Mouse (Mus musculus): ENCODE results near the gene Hagh. TPM values are rescaled to one million over a fixed set of nuclear protein-coding genes. Genes with fewer than 3 reads are reported as not detected.
A peak's percentile ranks its signal among the peaks of the same experiment; 100 is the strongest.

Gene Hagh
- polyA plus RNA-seq, 1 experiment from 2014 or later = 26.4 TPM

- H3K27ac ChIP-seq (replicated peaks) = no peak overlapping the region
- 92% methylated on average over 5 of the region's 5 CpGs for WGBS
- no peak for DNase-seq (ENCODE audit: low spot score)
- H3K4me1 ChIP-seq = peaks cover 12% of the 10 kb centered on the region
- no peaks in the 10 kb centered on the region for H3K9me3 ChIP-seq
- H3K4me3 ChIP-seq = no peak overlapping the region
- peaks cover 100% of the 10 kb centered on the region for H3K36me3 ChIP-seq (replicated peaks)
- H3K27me3 ChIP-seq (replicated peaks; ENCODE audit: low read depth, poor library complexity, severe bottlenecking) = no peaks in the 10 kb centered on the region
Measured at GRCm38 (mm10) chr17:24902124-24902523, 62.2 kb downstream of the Hagh start.

DNA sequence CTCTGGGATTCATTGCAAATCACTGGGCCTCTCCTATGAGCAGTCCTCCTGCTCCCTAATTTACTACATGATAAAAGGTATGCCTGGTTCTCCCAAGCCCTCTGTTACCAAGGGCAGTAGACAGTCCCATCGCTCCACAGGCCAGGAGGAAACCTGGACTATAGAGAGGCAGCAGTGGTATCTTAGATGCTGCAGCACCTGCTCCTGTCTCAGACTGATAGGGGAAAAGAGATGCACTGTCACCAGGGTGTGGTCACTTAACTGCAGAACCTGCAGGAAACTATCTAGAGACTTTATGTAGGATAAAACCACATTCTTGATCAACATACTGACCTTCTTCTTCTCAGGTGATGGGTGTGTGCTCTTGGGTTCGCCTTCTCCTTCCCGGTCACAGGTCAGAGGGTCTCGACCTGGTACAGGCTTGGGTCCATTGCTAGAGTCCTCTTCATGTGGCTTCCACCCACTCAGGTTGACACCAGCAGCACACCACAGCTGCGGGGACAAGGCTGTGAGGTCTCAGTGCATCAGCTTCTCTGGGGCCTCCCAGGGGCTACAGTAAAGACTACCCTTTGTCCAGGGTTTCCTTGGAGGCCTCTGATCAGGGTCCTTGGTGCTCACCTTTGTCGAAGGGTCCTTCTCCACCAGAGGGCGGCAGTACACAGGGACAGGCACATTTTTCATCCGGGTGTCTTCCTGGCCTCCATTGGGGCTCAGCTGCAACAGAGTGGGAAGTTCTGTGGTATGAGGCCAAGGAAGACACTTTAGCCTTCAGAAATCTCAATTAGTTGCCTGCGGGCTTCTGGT is 62.9 kb downstream of the Hagh start:
- Histone ChIP-seq H3K4me1 (peaks cover 4% of the 10 kb centered on the region), H3K27ac (replicated peaks) (no peak overlapping the region), H3K4me3 (no peak overlapping the region), H3K36me3 (replicated peaks) (peaks cover 100% of the 10 kb centered on the region), H3K27me3 (replicated peaks; ENCODE audit: low read depth, poor library complexity, severe bottlenecking) (no peaks in the 10 kb centered on the region), H3K9me3 (no peaks in the 10 kb centered on the region)
- DNase-seq (ENCODE audit: low spot score) = peak; percentile 43
- WGBS = 71% methylated on average over 9 of the region's 9 CpGs

GRCm38 (mm10) chr17:24903767-24904166 is 63.8 kb downstream of the Hagh start:
- H3K36me3 ChIP-seq (replicated peaks) = peaks cover 100% of the 10 kb centered on the region
- H3K27me3 ChIP-seq (replicated peaks; ENCODE audit: low read depth, poor library complexity, severe bottlenecking) = no peaks in the 10 kb centered on the region
- no peak overlapping the region for H3K4me3 ChIP-seq
- 96% methylated on average over 9 of the region's 9 CpGs for WGBS
- H3K27ac ChIP-seq (replicated peaks) = no peak overlapping the region
- no peaks in the 10 kb centered on the region for H3K4me1 ChIP-seq
- no peaks in the 10 kb centered on the region for H3K9me3 ChIP-seq
- DNase-seq (ENCODE audit: low spot score) = no peak

DNA sequence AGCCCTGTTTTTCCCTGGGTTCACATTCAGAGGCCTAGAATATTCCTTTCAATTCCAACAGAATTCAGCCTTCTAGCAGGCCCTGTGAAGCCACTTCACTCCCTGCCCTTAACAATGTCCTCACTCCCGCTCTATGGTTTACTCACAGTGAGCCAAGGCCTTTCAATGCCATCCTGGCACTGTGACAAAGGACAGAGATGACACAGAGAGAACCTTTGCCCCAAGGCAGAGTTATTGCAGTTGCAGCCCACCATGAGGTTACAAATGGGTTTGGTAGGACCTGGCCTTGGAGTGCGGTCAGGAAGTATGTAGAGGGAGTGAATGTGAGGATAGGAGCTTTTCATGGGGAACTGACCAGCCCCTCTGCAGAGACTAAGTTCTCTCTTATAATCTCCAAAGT is 67.6 kb downstream of the Hagh start:
- Histone ChIP-seq H3K9me3 (no peaks in the 10 kb centered on the region), H3K36me3 (replicated peaks) (peaks cover 100% of the 10 kb centered on the region), H3K4me3 (no peak overlapping the region), H3K27ac (replicated peaks) (no peak overlapping the region), H3K27me3 (replicated peaks; ENCODE audit: low read depth, poor library complexity, severe bottlenecking) (no peaks in the 10 kb centered on the region), H3K4me1 (no peaks in the 10 kb centered on the region)
- DNase-seq (ENCODE audit: low spot score) = no peak
- 94% methylated on average over 2 of the region's 2 CpGs for WGBS

DNA sequence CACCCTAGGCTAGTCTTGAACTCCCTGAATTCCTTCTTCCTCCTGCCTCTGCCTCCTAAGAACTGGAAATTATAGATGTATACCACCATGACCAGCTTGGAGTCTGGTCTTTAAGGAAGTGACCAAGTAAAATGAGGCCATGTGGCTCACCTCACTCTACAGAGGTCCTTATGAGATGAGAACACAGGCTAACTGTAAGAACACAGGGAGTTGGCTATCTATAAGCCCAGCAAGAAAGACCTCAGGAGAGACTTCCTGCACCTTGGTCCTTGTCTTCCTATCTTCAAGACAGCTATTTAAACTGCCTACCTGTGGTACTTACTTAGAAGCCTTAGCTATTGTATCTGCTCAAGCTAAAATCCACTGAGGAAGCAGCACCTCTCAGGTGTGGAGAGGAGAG is 74.0 kb downstream of the Hagh start:
- no peak overlapping the region for H3K4me3 ChIP-seq
- H3K36me3 ChIP-seq (replicated peaks) = peaks cover 100% of the 10 kb centered on the region
- DNase-seq (ENCODE audit: low spot score) = no peak
- no peaks in the 10 kb centered on the region for H3K9me3 ChIP-seq
- H3K4me1 ChIP-seq = no peaks in the 10 kb centered on the region
- no peaks in the 10 kb centered on the region for H3K27me3 ChIP-seq (replicated peaks; ENCODE audit: low read depth, poor library complexity, severe bottlenecking)
- H3K27ac ChIP-seq (replicated peaks) = no peak overlapping the region

Other genes with a start within 250 kb of the Hagh start
- 70.2 and 70.4 TPM in 2 replicates for gene Tsc2, start 207.5 kb upstream of the Hagh start, polyA plus RNA-seq (2016; fragmentation: Nextera tagmentation; extraction: Ambion mirVana)
- 22.4 and 27.3 TPM in 2 replicates for gene Nthl1, start 207.5 kb upstream of the Hagh start, polyA plus RNA-seq (2016; fragmentation: Nextera tagmentation; extraction: Ambion mirVana)
- 31.7 and 37.3 TPM in 2 replicates for gene Slc9a3r2, start 189.8 kb upstream of the Hagh start, polyA plus RNA-seq (2016; fragmentation: Nextera tagmentation; extraction: Ambion mirVana)
- gene Npw, start 181.7 kb upstream of the Hagh start, polyA plus RNA-seq (2016; fragmentation: Nextera tagmentation; extraction: Ambion mirVana) = not detected in 2 replicates
- gene Zfp598, start 170.5 kb upstream of the Hagh start, polyA plus RNA-seq (2016; fragmentation: Nextera tagmentation; extraction: Ambion mirVana) = 29.0 and 30.4 TPM in 2 replicates
- gene Syngr3, start 150.2 kb upstream of the Hagh start, polyA plus RNA-seq (2016; fragmentation: Nextera tagmentation; extraction: Ambion mirVana) = 6.0 and 8.1 TPM in 2 replicates
- 48.9 and 52.3 TPM in 2 replicates for gene Gfer, start 144.0 kb upstream of the Hagh start, polyA plus RNA-seq (2016; fragmentation: Nextera tagmentation; extraction: Ambion mirVana)
- 0.72 and 1.9 TPM in 2 replicates for gene Noxo1, start 143.9 kb upstream of the Hagh start, polyA plus RNA-seq (2016; fragmentation: Nextera tagmentation; extraction: Ambion mirVana)
- gene Tbl3, start 132.5 kb upstream of the Hagh start, polyA plus RNA-seq (2016; fragmentation: Nextera tagmentation; extraction: Ambion mirVana) = 152 and 162 TPM in 2 replicates
- gene Rnf151, start 122.1 kb upstream of the Hagh start, polyA plus RNA-seq (2016; fragmentation: Nextera tagmentation; extraction: Ambion mirVana) = 0.13 and 0.29 TPM in 2 replicates
- 1,693 and 1,819 TPM in 2 replicates for gene Rps2, start 122.0 kb upstream of the Hagh start, polyA plus RNA-seq (2016; fragmentation: Nextera tagmentation; extraction: Ambion mirVana)
- 193 and 199 TPM in 2 replicates for gene Ndufb10, start 115.7 kb upstream of the Hagh start, polyA plus RNA-seq (2016; fragmentation: Nextera tagmentation; extraction: Ambion mirVana)
- not detected in 2 replicates for gene Rpl3l, start 112.3 kb upstream of the Hagh start, polyA plus RNA-seq (2016; fragmentation: Nextera tagmentation; extraction: Ambion mirVana)
- 21.6 and 24.6 TPM in 2 replicates for gene Msrb1, start 103.5 kb upstream of the Hagh start, polyA plus RNA-seq (2016; fragmentation: Nextera tagmentation; extraction: Ambion mirVana)
- 1.3 and 2.3 TPM in 2 replicates for gene Hs3st6, start 87.2 kb upstream of the Hagh start, polyA plus RNA-seq (2016; fragmentation: Nextera tagmentation; extraction: Ambion mirVana)
- not detected in 2 replicates for gene Meiob, start 35.9 kb upstream of the Hagh start, polyA plus RNA-seq (2016; fragmentation: Nextera tagmentation; extraction: Ambion mirVana)
- 16.7 and 17.4 TPM in 2 replicates for gene Fahd1, start 10.2 kb downstream of the Hagh start, polyA plus RNA-seq (2016; fragmentation: Nextera tagmentation; extraction: Ambion mirVana)
- 0.49 and 1.2 TPM in 2 replicates for gene Igfals, start 25.9 kb downstream of the Hagh start, polyA plus RNA-seq (2016; fragmentation: Nextera tagmentation; extraction: Ambion mirVana)
- 71.8 and 81.8 TPM in 2 replicates for gene Nubp2, start 46.2 kb downstream of the Hagh start, polyA plus RNA-seq (2016; fragmentation: Nextera tagmentation; extraction: Ambion mirVana)
- gene Spsb3, start 46.5 kb downstream of the Hagh start, polyA plus RNA-seq (2016; fragmentation: Nextera tagmentation; extraction: Ambion mirVana) = 47.1 TPM in 2 replicates
- 30.6 and 33.6 TPM in 2 replicates for gene Eme2, start 54.9 kb downstream of the Hagh start, polyA plus RNA-seq (2016; fragmentation: Nextera tagmentation; extraction: Ambion mirVana)
- gene Mrps34, start 55.0 kb downstream of the Hagh start, polyA plus RNA-seq (2016; fragmentation: Nextera tagmentation; extraction: Ambion mirVana) = 102 and 105 TPM in 2 replicates
- gene Nme3, start 56.4 kb downstream of the Hagh start, polyA plus RNA-seq (2016; fragmentation: Nextera tagmentation; extraction: Ambion mirVana) = 47.3 and 50.1 TPM in 2 replicates
- gene Mapk8ip3, start 96.8 kb downstream of the Hagh start, polyA plus RNA-seq (2016; fragmentation: Nextera tagmentation; extraction: Ambion mirVana) = 40.8 and 40.9 TPM in 2 replicates
- gene Jpt2, start 120.5 kb downstream of the Hagh start, polyA plus RNA-seq (2016; fragmentation: Nextera tagmentation; extraction: Ambion mirVana) = 386 and 400 TPM in 2 replicates
- gene Cramp1l, start 175.6 kb downstream of the Hagh start, polyA plus RNA-seq (2016; fragmentation: Nextera tagmentation; extraction: Ambion mirVana) = 8.3 and 8.6 TPM in 2 replicates
- gene Ift140, start 175.9 kb downstream of the Hagh start, polyA plus RNA-seq (2016; fragmentation: Nextera tagmentation; extraction: Ambion mirVana) = 31.5 and 31.6 TPM in 2 replicates
- 10.6 and 11.0 TPM in 2 replicates for gene Tmem204, start 243.4 kb downstream of the Hagh start, polyA plus RNA-seq (2016; fragmentation: Nextera tagmentation; extraction: Ambion mirVana)

Data from embryonic facial prominence, embryonic 10.5 days (tissue).